Comparison of ENCODE assay signal across 8 mouse cellular contexts in the genomic region with DNA sequence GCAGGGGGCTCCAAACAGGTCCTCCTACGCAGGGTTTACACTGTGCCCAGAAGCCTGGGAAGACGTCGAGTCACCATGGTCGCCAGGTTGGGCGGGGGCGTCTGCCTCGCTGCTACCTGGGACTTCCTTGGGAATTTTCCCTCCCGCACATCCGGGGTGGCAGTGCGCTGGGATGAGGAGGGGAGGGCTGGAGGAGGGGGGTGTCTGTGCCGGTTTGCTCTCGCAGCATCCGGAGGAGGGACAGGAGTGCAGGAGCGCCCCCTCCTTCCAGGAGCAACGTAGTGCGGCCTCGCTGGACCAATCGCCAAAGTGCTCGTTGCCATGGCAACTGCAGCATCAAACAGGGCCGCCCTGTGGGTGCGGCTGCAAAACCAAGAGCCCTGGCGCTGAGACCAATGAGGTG.
DNase-seq lines count a peak whose midpoint lies in the region; ATAC-seq lines count a peak whose summit lies in the region.

No protein-coding gene starts in this region.

- peak overlapping the region; percentile 39 for H3K4me3 ChIP-seq in hindbrain, embryonic 14.5 days (replicated peaks; ENCODE audit: low read length)

- H3K9ac ChIP-seq in hindbrain, embryonic 14.5 days: peak overlapping the region; percentile 62

- peak; percentile 80 for ATAC-seq in hindbrain, embryonic 14.5 days (ENCODE audit: low FRiP score)

- peaks cover 42% of the 10 kb centered on the region for H3K4me1 ChIP-seq in hindbrain, embryonic 14.5 days (replicated peaks; ENCODE audit: control insufficient read depth, insufficient read depth, low read length)

- no peaks in the 10 kb centered on the region for H3K27me3 ChIP-seq in hindbrain, embryonic 14.5 days (ENCODE audit: control insufficient read depth, insufficient read depth, low read length)

- DNase-seq in Muller cell, postnatal 12 days (ENCODE audit: inconsistent ontology term): peak; percentile 72
- peak; percentile 95 to 97 for DNase-seq in cerebellum, postnatal 25 days
- peak; percentile 61 for DNase-seq in gastrocnemius, adult 18-20 months (ENCODE audit: low spot score)
- peak; percentile 91 for DNase-seq in hindbrain, embryonic 14.5 days (ENCODE audit: low spot score)
- DNase-seq in layer of hippocampus, postnatal 14 days (ENCODE audit: low spot score in 2 of 2): peak; percentile 86 to 93
- DNase-seq in lung, postnatal 10 days: peak; percentile 84
- peak; percentile 64 for DNase-seq in retina, adult 2 months (ENCODE audit: low read depth, low spot score)
- DNase-seq in thymus, postnatal 14 days: peak; percentile 81

- no peaks in the 10 kb centered on the region for H3K9me3 ChIP-seq in hindbrain, embryonic 14.5 days (ENCODE audit: control insufficient read depth, low read length)

- H3K27ac ChIP-seq in hindbrain, embryonic 14.5 days: peak overlapping the region; percentile 69

- peak overlapping the region; percentile 71 for H3K4me2 ChIP-seq in hindbrain, embryonic 14.5 days (replicated peaks)

- no peaks in the 10 kb centered on the region for H3K36me3 ChIP-seq in hindbrain, embryonic 14.5 days (replicated peaks; ENCODE audit: control insufficient read depth, insufficient read depth)

- WGBS in hindbrain, embryonic 14.5 days: 2% methylated on average over 22 of the region's 22 CpGs

Comparison
In these comparisons a context has a peak if more than half of its experiments do, and no peak if none do; other contexts are left out.
1. Peak in every context shown above with its lines: DNase-seq, ATAC-seq, H3K4me3 ChIP-seq and H3K27ac ChIP-seq.